Mouse (Mus musculus): ENCODE data around the gene Fgf8. TPM values are rescaled to one million over a fixed set of nuclear protein-coding genes. Genes with fewer than 3 reads are reported as not detected.

Gene Fgf8
- polyA plus RNA-seq, 1 experiment from 2014 or later: 0.15 TPM

GRCm38 (mm10) chr19:45718286-45718685 is 24.4 kb downstream of the Fgf8 start:
- H3K9me3 ChIP-seq (replicated peaks): no peaks in the 10 kb centered on the region
- no peak overlapping the region for H3K27ac ChIP-seq (replicated peaks)
- no peak overlapping the region for H3K4me3 ChIP-seq (replicated peaks)
- no peak for ATAC-seq (ENCODE audit: insufficient number of reproducible peaks, low FRiP score, low TSS enrichment, low read depth)
- H3K27me3 ChIP-seq: no peaks in the 10 kb centered on the region
- H3K4me2 ChIP-seq (replicated peaks): 0 out of 2 replicates have a peak overlapping the region, but pooled peaks have one; percentile 21
- H3K4me1 ChIP-seq: peaks cover 4% of the 10 kb centered on the region; the same call in 1 of the 2 replicates
- no peak overlapping the region for H3K9ac ChIP-seq
- WGBS: 44% methylated on average over 3 of the region's 3 CpGs
- no peaks in the 10 kb centered on the region for H3K36me3 ChIP-seq

GRCm38 (mm10) chr19:45717493-45718220 is 25.1 kb downstream of the Fgf8 start:
- H3K4me1 ChIP-seq: peaks cover 4% of the 10 kb centered on the region; the same call in 1 of the 2 replicates
- no peaks in the 10 kb centered on the region for H3K36me3 ChIP-seq
- ATAC-seq (ENCODE audit: insufficient number of reproducible peaks, low FRiP score, low TSS enrichment, low read depth): peak; percentile 51
- no peak overlapping the region for H3K9ac ChIP-seq
- no peak overlapping the region for H3K4me3 ChIP-seq (replicated peaks)
- no peaks in the 10 kb centered on the region for H3K9me3 ChIP-seq (replicated peaks)
- peak overlapping the region; percentile 21; the same call in 1 of the 2 replicates for H3K4me2 ChIP-seq (replicated peaks)
- H3K27me3 ChIP-seq: no peaks in the 10 kb centered on the region
- WGBS: 12% methylated on average over 16 of the region's 16 CpGs
- no peak overlapping the region for H3K27ac ChIP-seq (replicated peaks)

- Histone ChIP-seq H3K9ac (no peak overlapping the region), H3K4me2 (replicated peaks) (no peak overlapping the region), H3K4me1 (no peaks in the 10 kb centered on the region), H3K9me3 (replicated peaks) (no peaks in the 10 kb centered on the region), H3K27me3 (no peaks in the 10 kb centered on the region), H3K36me3 (no peaks in the 10 kb centered on the region), H3K27ac (replicated peaks) (no peak overlapping the region), H3K4me3 (replicated peaks) (no peak overlapping the region)
- 75% methylated on average over 3 of the region's 3 CpGs for WGBS
- ATAC-seq (ENCODE audit: insufficient number of reproducible peaks, low FRiP score, low TSS enrichment, low read depth): no peak
Observed at GRCm38 (mm10) chr19:45708704-45709103, 34.0 kb downstream of the Fgf8 start.

GRCm38 (mm10) chr19:45696281-45696600 is 46.5 kb downstream of the Fgf8 start:
- no peak overlapping the region for H3K9ac ChIP-seq
- H3K4me3 ChIP-seq (replicated peaks): no peak overlapping the region
- no peaks in the 10 kb centered on the region for H3K27me3 ChIP-seq
- H3K9me3 ChIP-seq (replicated peaks): no peaks in the 10 kb centered on the region
- no peak overlapping the region for H3K27ac ChIP-seq (replicated peaks)
- no peak overlapping the region for H3K4me2 ChIP-seq (replicated peaks)
- H3K4me1 ChIP-seq: peaks cover 12% of the 10 kb centered on the region
- H3K36me3 ChIP-seq: no peaks in the 10 kb centered on the region
- WGBS: 41% methylated on average over 6 of the region's 6 CpGs
- no peak for ATAC-seq (ENCODE audit: insufficient number of reproducible peaks, low FRiP score, low TSS enrichment, low read depth)

- no peak overlapping the region for H3K4me3 ChIP-seq (replicated peaks)
- peaks cover 12% of the 10 kb centered on the region for H3K4me1 ChIP-seq
- no peak overlapping the region for H3K27ac ChIP-seq (replicated peaks)
- no peaks in the 10 kb centered on the region for H3K9me3 ChIP-seq (replicated peaks)
- H3K9ac ChIP-seq: no peak overlapping the region
- 39% methylated on average over 25 of the region's 25 CpGs for WGBS
- peak overlapping the region; percentile 12; the same call in 1 of the 2 replicates for H3K4me2 ChIP-seq (replicated peaks)
- H3K36me3 ChIP-seq: no peaks in the 10 kb centered on the region
- H3K27me3 ChIP-seq: no peaks in the 10 kb centered on the region
- no peak for ATAC-seq (ENCODE audit: insufficient number of reproducible peaks, low FRiP score, low TSS enrichment, low read depth)
Observed at GRCm38 (mm10) chr19:45695496-45696280, 47.0 kb downstream of the Fgf8 start.

GRCm38 (mm10) chr19:45694056-45694455 is 48.7 kb downstream of the Fgf8 start:
- Histone ChIP-seq H3K36me3 (no peaks in the 10 kb centered on the region), H3K9ac (no peak overlapping the region), H3K4me1 (peaks cover 12% of the 10 kb centered on the region), H3K4me2 (replicated peaks) (no peak overlapping the region), H3K27ac (replicated peaks) (no peak overlapping the region), H3K4me3 (replicated peaks) (no peak overlapping the region), H3K27me3 (no peaks in the 10 kb centered on the region), H3K9me3 (replicated peaks) (no peaks in the 10 kb centered on the region)
- 27% methylated on average over 3 of the region's 3 CpGs for WGBS
- ATAC-seq (ENCODE audit: insufficient number of reproducible peaks, low FRiP score, low TSS enrichment, low read depth): no peak

GRCm38 (mm10) chr19:45692211-45692610 is 50.5 kb downstream of the Fgf8 start:
- Histone ChIP-seq H3K4me2 (replicated peaks) (no peak overlapping the region), H3K9ac (no peak overlapping the region), H3K4me3 (replicated peaks) (no peak overlapping the region), H3K9me3 (replicated peaks) (no peaks in the 10 kb centered on the region), H3K27ac (replicated peaks) (no peak overlapping the region), H3K27me3 (no peaks in the 10 kb centered on the region), H3K4me1 (peaks cover 12% of the 10 kb centered on the region), H3K36me3 (no peaks in the 10 kb centered on the region)
- ATAC-seq (ENCODE audit: insufficient number of reproducible peaks, low FRiP score, low TSS enrichment, low read depth): no peak
- WGBS: 91% methylated on average over 8 of the region's 8 CpGs

GRCm38 (mm10) chr19:45691001-45691535 is 51.6 kb downstream of the Fgf8 start:
- H3K4me1 ChIP-seq: peaks cover 6% of the 10 kb centered on the region; the same call in 1 of the 2 replicates
- no peak for ATAC-seq (ENCODE audit: insufficient number of reproducible peaks, low FRiP score, low TSS enrichment, low read depth)
- no peak overlapping the region for H3K9ac ChIP-seq
- no peaks in the 10 kb centered on the region for H3K27me3 ChIP-seq
- H3K4me3 ChIP-seq (replicated peaks): no peak overlapping the region
- H3K9me3 ChIP-seq (replicated peaks): no peaks in the 10 kb centered on the region
- H3K4me2 ChIP-seq (replicated peaks): no peak overlapping the region
- 63% methylated on average over 8 of the region's 8 CpGs for WGBS
- no peaks in the 10 kb centered on the region for H3K36me3 ChIP-seq
- H3K27ac ChIP-seq (replicated peaks): no peak overlapping the region

GRCm38 (mm10) chr19:45687001-45687400 is 55.7 kb downstream of the Fgf8 start:
- no peak overlapping the region for H3K4me3 ChIP-seq (replicated peaks)
- H3K4me2 ChIP-seq (replicated peaks): no peak overlapping the region
- ATAC-seq (ENCODE audit: insufficient number of reproducible peaks, low FRiP score, low TSS enrichment, low read depth): no peak
- H3K27me3 ChIP-seq: no peaks in the 10 kb centered on the region
- no peaks in the 10 kb centered on the region for H3K36me3 ChIP-seq
- H3K4me1 ChIP-seq: no peaks in the 10 kb centered on the region
- H3K27ac ChIP-seq (replicated peaks): no peak overlapping the region
- 62% methylated on average over 4 of the region's 4 CpGs for WGBS
- H3K9ac ChIP-seq: no peak overlapping the region
- no peaks in the 10 kb centered on the region for H3K9me3 ChIP-seq (replicated peaks)
